Mouse (Mus musculus): ENCODE measurements around the gene Cltc. TPM values are rescaled to one million over a fixed set of nuclear protein-coding genes. Genes with fewer than 3 reads are reported as not detected.

The Cltc gene
- 160 TPM for polyA plus RNA-seq (2014; fragmentation: Illumina TruSeq; extraction: RNeasy Lipid Tissue Mini Kit (QIAGEN cat#74804); ENCODE audit: low read depth, low replicate concordance)

DNA sequence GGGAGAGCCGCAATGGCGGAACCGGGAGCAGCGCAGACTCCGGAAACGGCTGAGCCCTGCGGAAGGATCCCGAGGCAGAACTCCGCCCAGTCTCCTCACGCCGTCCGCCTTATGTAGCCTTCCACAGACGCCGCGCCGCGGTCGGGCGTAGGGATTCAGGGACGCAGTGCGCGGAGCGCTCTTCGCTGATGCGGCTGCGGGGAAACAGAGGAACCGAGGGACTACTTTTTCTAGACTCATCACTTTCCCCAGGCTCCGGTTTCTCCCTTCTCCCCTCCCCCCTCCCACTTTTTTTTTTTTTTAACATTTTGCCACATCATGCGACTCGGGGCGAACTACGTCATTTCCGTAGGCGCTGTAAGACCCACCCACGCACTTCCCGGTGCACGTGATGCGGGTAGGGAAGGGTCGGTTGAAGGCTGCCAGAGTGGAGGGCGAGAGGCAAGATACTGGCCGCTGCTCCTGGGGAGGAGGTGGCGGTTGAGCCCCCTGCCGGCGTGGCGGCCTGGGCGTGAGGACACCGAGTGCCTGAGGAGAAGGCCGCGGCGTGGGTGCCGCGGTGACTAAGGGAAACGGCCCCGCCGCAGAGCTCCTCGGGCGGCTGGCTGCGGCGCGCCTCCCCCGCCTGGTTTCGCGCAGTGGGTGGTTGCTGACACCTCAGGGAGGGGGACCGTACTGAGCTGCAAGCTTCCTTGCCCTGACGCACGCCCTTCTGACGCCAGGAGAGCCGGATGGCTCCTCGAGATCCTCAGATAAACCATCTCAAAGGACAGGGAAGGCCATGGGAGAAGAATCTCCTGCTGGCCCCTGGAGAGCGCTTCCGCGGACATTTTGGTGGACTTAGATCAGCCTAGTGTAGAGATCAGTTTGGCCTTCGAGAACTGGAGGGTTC, at the start of gene Cltc:
TSS of gene Cltc (minus strand) at position 86 of the 892 bp plus-strand sequence.

DNA sequence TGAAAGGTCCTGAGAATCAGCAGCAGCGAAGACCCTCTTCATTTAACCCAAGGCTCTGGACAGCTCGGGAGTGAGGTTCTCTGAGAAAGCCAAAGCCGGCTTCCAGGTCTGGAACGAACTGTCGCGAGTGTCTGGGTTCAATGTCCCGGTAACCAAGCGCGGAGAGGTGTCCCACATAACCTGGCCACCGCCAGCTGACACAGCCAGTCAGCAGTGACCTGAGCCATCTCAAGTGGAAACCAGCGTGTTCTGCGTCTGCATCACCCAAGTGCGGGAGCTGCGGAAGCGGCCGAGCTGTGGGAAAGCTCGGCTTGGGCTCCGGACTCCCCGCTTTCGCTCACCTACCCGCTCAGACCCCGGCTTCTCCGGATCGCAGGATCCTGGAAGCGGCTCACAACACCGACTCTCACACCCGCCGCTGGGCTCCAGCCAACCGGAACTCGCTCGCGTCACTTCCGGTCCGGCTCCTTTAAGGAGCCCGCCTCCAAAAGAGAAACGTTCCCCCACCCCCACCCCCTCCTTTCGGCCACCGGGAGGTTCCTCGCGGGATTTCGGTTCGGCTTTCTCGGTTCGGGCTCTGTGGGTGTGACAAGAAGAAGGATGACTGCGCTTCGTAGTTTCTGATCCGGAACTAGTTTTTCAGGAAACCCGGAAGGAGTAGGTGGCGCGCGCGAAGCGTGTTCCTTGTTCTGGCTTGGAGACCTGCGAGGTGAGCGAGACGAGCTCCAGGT, 73.8 kb downstream of the Cltc start, which contains the start of the genes Vmp1 and Ptrh2:
TSS of gene Vmp1 (minus strand) at position 442 of the 731 bp plus-strand sequence.
TSS of gene Ptrh2 (plus strand) at position 591 of the 731 bp plus-strand sequence.

Other genes starting within 250 kb of the Cltc start
- gene Rps6kb1, start 212.8 kb downstream of the Cltc start, polyA plus RNA-seq (2014; fragmentation: Illumina TruSeq; extraction: RNeasy Lipid Tissue Mini Kit (QIAGEN cat#74804); ENCODE audit: low read depth, low replicate concordance), result 20.3 TPM
- 37.7 TPM for gene Tubd1, start 212.6 kb downstream of the Cltc start, polyA plus RNA-seq (2014; fragmentation: Illumina TruSeq; extraction: RNeasy Lipid Tissue Mini Kit (QIAGEN cat#74804); ENCODE audit: low read depth, low replicate concordance)
- 78.6 TPM for gene Vmp1, start 73.7 kb downstream of the Cltc start, polyA plus RNA-seq (2014; fragmentation: Illumina TruSeq; extraction: RNeasy Lipid Tissue Mini Kit (QIAGEN cat#74804); ENCODE audit: low read depth, low replicate concordance)
- 7.4 TPM for gene Ptrh2, start 73.6 kb downstream of the Cltc start, polyA plus RNA-seq (2014; fragmentation: Illumina TruSeq; extraction: RNeasy Lipid Tissue Mini Kit (QIAGEN cat#74804); ENCODE audit: low read depth, low replicate concordance)
- gene Dhx40, start 50.2 kb upstream of the Cltc start, polyA plus RNA-seq (2014; fragmentation: Illumina TruSeq; extraction: RNeasy Lipid Tissue Mini Kit (QIAGEN cat#74804); ENCODE audit: low read depth, low replicate concordance), result 263 TPM
- gene Ypel2, start 236.1 kb upstream of the Cltc start, polyA plus RNA-seq (2014; fragmentation: Illumina TruSeq; extraction: RNeasy Lipid Tissue Mini Kit (QIAGEN cat#74804); ENCODE audit: low read depth, low replicate concordance), result 3.5 TPM